Mouse (Mus musculus) neural tube, embryonic 13.5 days (tissue): ENCODE results near the gene Polg. TPM values are rescaled to one million over a fixed set of nuclear protein-coding genes. Genes with fewer than 3 reads are reported as not detected.

ENCODE experiments used
- ATAC-seq: fragments of 200-750 bp; cut with Nextera tagmentation; 2 replicates; pipeline ENCODE4 v1.8.0; 2017; ENCODE audit warnings: low read depth, mild to moderate bottlenecking, moderate TSS enrichment, moderate library complexity
- H3K27ac ChIP-seq: fragments of 300-500 bp; sonication (generic); replicated peaks from 2 replicates; pipeline ENCODE4 v1.5.1; 2015; ENCODE audit warnings: moderate library complexity, mild to moderate bottlenecking, inconsistent platforms
- H3K27me3 ChIP-seq: fragments of 300-500 bp; sonication (generic); 2 replicates; pipeline ENCODE4 v1.6.1; 2015; ENCODE audit warnings: mild to moderate bottlenecking, inconsistent platforms
- H3K36me3 ChIP-seq: fragments of 300-500 bp; sonication (generic); 2 replicates; pipeline ENCODE4 v1.6.1; 2015; ENCODE audit warnings: mild to moderate bottlenecking, inconsistent platforms
- H3K4me1 ChIP-seq: fragments of 300-500 bp; sonication (generic); replicated peaks from 2 replicates; pipeline ENCODE4 v1.6.1; 2015; ENCODE audit warnings: inconsistent platforms
- H3K4me2 ChIP-seq: fragments of 300-500 bp; sonication (generic); 2 replicates; pipeline ENCODE4 v1.6.1; 2015; ENCODE audit warnings: inconsistent platforms, mild to moderate bottlenecking, moderate library complexity
- H3K4me3 ChIP-seq: fragments of 300-500 bp; sonication (generic); 2 replicates; pipeline ENCODE4 v1.5.1; 2015; ENCODE audit warnings: mild to moderate bottlenecking, inconsistent platforms
- H3K9ac ChIP-seq: fragments of 300-500 bp; sonication (generic); 2 replicates; pipeline ENCODE4 v1.6.1; 2015; ENCODE audit warnings: moderate library complexity, mild to moderate bottlenecking, inconsistent platforms
- H3K9me3 ChIP-seq: fragments of 300-500 bp; sonication (generic); 2 replicates; pipeline ENCODE4 v1.6.1; 2016; ENCODE audit warnings: inconsistent platforms
- WGBS: fragments of 180-500 bp; shearing (Covaris S2); methylation state at CpG from one replicate; pipeline ENCODE4 v1.1.7; 2015; 5-methylcytosine and 5-hydroxymethylcytosine counted together
- polyA plus RNA-seq: library from polyadenylated mRNA; unstranded; fragments of >200 nt; fragmentation: Nextera tagmentation; extraction: Ambion mirVana; gene quantifications from 2 replicates; pipeline ENCODE4 v1.2.1, GENCODE M21; 2015

Polg gene
- polyA plus RNA-seq, 1 experiment from 2014 or later: 28.6 TPM

DNA sequence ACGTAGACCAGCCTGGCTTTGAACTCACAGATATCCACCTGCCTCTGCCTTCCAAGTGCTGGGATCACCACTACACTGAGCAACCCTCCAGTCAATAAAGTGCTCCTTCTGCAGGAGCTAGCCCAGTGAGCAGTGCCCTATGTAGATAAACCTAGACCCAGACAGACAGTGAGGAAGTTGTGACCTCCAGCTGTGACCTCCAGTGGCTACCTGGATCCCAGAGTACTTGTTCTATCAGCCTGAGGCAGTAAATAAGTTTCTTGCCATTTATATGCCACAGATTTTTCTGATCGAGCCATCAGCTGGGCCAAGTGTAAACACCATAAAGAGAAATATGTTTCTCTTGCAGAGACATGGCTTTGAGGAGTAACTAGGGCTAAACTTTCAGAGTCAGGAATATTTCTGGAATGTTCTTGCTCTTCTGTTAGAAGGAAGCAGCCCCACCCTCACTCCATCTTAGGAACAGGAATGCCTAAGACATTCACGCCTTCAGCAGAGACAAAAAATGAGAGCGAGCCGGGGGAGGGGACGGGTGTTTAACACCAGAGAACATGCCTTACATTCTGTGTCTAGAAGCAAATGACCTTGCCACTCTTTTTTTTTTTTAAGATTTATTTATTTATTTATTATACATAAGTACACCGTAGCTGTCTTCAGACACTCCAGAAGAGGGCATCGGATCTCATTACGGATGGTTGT lies 7.5 kb upstream of the Polg start:
- WGBS: 88% methylated on average over 9 of the region's 9 CpGs

DNA sequence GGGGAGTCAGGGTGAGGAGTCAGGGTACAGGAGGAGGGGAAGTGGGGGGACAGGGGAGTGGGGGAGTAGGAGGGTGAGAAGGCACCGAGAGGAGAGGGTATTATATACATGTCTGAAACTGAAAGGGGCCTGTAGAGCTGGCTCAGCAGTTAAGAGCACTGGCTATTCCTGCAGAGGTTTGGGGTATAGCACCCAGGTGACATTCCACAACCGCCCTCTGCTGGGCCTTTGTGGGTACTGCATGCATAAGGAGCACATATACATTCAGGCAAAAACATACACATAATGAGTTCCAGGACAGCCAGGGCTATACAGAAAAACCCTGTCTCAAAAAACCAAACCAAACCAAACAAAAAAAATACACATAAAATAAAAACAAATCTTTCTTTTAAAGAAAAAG lies 6.6 kb upstream of the Polg start:
- ATAC-seq: no peak
- Histone ChIP-seq H3K4me3 (no peak overlapping the region), H3K9ac (no peak overlapping the region), H3K27me3 (peaks cover 8% of the 10 kb centered on the region; the same call in 1 of the 2 replicates), H3K36me3 (no peaks in the 10 kb centered on the region), H3K4me2 (no peak overlapping the region), H3K27ac (no peak overlapping the region), H3K4me1 (peaks cover 7% of the 10 kb centered on the region), H3K9me3 (no peaks in the 10 kb centered on the region)
- 56% methylated on average over 2 of the region's 2 CpGs for WGBS

More for the DNA sequence above, 7.5 kb upstream of the Polg start:
- Histone ChIP-seq H3K9me3 (no peaks in the 10 kb centered on the region), H3K9ac (no peak overlapping the region), H3K27me3 (peaks cover 2% of the 10 kb centered on the region; the same call in 1 of the 2 replicates), H3K4me2 (no peak overlapping the region), H3K36me3 (no peaks in the 10 kb centered on the region), H3K27ac (no peak overlapping the region), H3K4me3 (no peak overlapping the region), H3K4me1 (no peaks in the 10 kb centered on the region)
- no peak for ATAC-seq

DNA sequence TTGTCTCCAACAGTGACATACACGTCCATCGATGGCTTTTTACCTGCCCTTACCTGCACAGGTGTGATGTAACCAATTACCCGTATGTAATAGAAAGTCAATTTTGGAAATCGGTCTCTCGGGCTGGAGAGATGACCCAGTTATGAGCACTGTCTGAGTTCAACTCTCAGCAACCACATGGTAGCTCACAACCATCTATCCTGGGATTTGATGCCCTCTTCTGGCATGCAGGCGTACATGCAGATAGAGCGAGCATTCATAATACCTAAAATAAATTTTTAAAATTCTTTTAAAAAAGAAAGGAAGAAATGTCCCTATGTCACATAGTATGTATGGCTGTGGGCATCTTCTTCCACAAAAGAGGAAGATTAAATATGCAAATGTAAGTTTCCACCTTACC lies 5.3 kb upstream of the Polg start:
- Histone ChIP-seq H3K9ac (no peak overlapping the region), H3K4me2 (no peak overlapping the region), H3K4me1 (peaks cover 17% of the 10 kb centered on the region), H3K4me3 (no peak overlapping the region), H3K27ac (no peak overlapping the region), H3K9me3 (no peaks in the 10 kb centered on the region), H3K27me3 (peaks cover 8% of the 10 kb centered on the region; the same call in 1 of the 2 replicates), H3K36me3 (no peaks in the 10 kb centered on the region)
- WGBS: 67% methylated on average over 7 of the region's 7 CpGs
- ATAC-seq: no peak

DNA sequence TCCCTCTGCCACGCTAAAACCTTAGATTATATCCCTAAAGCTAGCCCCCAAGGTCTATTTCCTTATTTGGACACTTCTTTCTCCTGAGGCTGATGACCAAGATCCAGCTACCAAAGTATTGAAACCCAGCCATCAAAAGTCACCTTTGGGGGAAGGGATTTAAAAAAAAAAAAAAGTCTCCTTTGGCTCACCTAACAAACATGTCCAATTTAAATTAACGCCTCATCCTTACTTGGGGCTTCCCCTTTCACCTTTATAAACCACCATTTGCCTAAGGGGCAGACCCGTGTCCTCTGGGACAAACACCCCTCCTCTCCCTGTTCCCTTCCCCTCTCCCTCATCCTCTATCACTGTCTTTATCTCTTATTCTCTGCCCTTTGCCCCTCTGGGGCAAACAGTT lies 4.6 kb upstream of the Polg start:
- 69% methylated on average over 3 of the region's 3 CpGs for WGBS
- Histone ChIP-seq H3K27me3 (peaks cover 8% of the 10 kb centered on the region; the same call in 1 of the 2 replicates), H3K9ac (no peak overlapping the region), H3K27ac (no peak overlapping the region), H3K4me2 (no peak overlapping the region), H3K36me3 (no peaks in the 10 kb centered on the region), H3K9me3 (no peaks in the 10 kb centered on the region), H3K4me3 (no peak overlapping the region), H3K4me1 (peaks cover 17% of the 10 kb centered on the region)
- ATAC-seq: no peak

DNA sequence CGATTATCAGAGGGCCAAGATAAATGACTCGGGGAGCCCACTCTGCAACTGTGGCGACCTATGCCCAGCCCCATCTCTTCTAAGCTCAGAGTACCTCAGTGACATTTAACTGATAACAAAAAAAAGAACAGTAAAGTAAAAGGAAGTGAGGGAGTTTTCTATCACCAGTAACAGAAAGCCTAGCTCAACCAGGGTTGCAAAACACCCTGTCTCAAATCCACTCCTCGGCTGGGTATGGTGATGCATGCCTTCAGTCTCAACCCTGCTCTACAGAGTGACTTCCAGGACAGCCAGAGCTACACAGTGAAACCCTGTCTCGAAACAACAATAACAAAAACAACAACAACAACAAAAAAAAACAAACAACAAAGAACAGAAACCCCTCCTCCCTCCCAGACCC lies 3.6 kb upstream of the Polg start:
- no peaks in the 10 kb centered on the region for H3K9me3 ChIP-seq
- ATAC-seq: no peak
- H3K4me2 ChIP-seq: no peak overlapping the region
- H3K4me3 ChIP-seq: no peak overlapping the region
- H3K4me1 ChIP-seq: peaks cover 25% of the 10 kb centered on the region
- 76% methylated on average over 5 of the region's 5 CpGs for WGBS
- no peak overlapping the region for H3K9ac ChIP-seq
- peaks cover 8% of the 10 kb centered on the region; the same call in 1 of the 2 replicates for H3K27me3 ChIP-seq
- no peaks in the 10 kb centered on the region for H3K36me3 ChIP-seq
- H3K27ac ChIP-seq: no peak overlapping the region

DNA sequence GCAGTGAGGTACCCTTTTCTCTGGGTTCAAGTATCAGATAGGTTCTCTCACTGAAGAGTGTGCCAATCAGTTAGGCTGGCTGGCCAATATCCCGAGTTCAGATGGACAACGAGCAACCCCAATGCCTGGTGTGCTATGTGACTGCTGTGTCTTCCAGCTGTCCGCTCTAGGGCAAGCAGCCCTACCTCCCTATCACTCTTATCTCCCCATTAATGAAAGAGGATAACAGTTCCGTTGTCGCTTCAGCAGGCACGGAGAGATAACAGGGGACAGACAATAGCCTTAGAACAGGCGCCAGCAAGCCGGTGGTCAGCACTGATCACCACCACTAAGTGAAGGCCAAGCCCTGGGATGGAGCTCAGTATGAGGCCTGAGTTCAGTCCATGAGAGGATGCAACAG lies 2.8 kb upstream of the Polg start:
- no peak overlapping the region for H3K4me2 ChIP-seq
- H3K4me1 ChIP-seq: peaks cover 33% of the 10 kb centered on the region
- ATAC-seq: no peak
- H3K27ac ChIP-seq: no peak overlapping the region
- WGBS: 71% methylated on average over 8 of the region's 8 CpGs
- no peak overlapping the region for H3K4me3 ChIP-seq
- no peaks in the 10 kb centered on the region for H3K36me3 ChIP-seq
- H3K9ac ChIP-seq: no peak overlapping the region
- H3K9me3 ChIP-seq: no peaks in the 10 kb centered on the region
- peaks cover 8% of the 10 kb centered on the region; the same call in 1 of the 2 replicates for H3K27me3 ChIP-seq

DNA sequence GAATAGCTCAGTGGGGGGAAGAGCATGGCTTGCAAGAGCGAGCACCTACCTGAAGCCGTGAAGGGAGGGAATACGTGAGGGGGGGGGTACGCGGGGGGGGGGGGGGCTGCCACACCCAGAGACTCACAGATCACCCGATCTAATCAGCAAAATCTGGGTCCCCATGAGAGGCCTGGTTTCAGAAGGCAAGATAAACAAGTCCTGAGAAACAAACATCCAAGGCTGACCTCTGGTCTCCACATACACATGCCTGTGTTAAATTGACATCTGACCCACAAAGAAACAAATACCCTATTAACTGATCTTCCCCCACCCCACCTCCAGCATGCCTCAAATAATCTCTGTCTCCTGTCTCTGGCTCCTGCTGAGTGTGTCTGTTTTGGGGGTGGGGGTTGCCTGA lies 1.8 kb upstream of the Polg start:
- Histone ChIP-seq H3K27ac (no peak overlapping the region), H3K36me3 (peaks cover 7% of the 10 kb centered on the region; the same call in 1 of the 2 replicates), H3K4me3 (peak overlapping the region; percentile 86), H3K4me2 (peak overlapping the region; percentile 93), H3K4me1 (peaks cover 42% of the 10 kb centered on the region), H3K9me3 (no peaks in the 10 kb centered on the region), H3K27me3 (peaks cover 8% of the 10 kb centered on the region; the same call in 1 of the 2 replicates), H3K9ac (0 out of 2 replicates have a peak overlapping the region, but pooled peaks have one; percentile 14)
- 25% methylated on average over 1 of the region's 6 CpGs for WGBS
- ATAC-seq: no peak

DNA sequence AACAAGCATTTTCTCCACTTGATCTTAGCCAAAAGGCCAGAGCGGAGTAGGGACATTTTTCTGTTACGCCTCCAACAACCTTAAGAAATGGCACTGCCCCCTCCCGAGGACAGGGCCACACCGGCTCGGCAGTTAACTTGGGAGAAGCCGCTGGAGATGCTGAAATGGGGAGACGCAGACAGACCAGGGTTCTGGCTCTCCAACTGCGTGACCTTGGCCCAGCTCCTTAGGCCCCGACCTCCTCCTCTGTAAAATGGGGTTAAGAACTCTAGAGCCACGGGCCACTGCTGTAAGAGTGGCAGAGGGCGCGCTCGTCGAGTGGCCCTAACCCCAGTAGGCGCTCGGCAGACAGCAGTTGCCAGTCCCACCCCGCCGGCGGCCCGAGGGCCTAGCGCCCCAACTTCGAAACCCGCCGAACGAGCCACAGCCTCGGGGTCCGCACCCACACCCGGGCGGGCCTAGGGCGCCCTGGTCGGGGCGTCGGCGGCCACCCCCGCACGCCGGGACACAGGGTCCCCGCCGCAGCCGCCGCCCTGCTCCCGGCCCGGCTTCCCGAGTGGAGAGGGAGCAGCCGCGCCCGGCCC lies 609 bp downstream of the Polg start:
- Histone ChIP-seq H3K27ac (peak overlapping the region; percentile 90), H3K27me3 (peaks cover 8% of the 10 kb centered on the region; the same call in 1 of the 2 replicates), H3K4me1 (peaks cover 42% of the 10 kb centered on the region), H3K4me3 (peak overlapping the region; percentile 86), H3K9me3 (no peaks in the 10 kb centered on the region), H3K4me2 (peak overlapping the region; percentile 93), H3K9ac (peak overlapping the region; percentile 86), H3K36me3 (peaks cover 24% of the 10 kb centered on the region)
- peak; percentile 59 for ATAC-seq
- WGBS: under 1% methylated on average over 28 of the region's 47 CpGs

DNA sequence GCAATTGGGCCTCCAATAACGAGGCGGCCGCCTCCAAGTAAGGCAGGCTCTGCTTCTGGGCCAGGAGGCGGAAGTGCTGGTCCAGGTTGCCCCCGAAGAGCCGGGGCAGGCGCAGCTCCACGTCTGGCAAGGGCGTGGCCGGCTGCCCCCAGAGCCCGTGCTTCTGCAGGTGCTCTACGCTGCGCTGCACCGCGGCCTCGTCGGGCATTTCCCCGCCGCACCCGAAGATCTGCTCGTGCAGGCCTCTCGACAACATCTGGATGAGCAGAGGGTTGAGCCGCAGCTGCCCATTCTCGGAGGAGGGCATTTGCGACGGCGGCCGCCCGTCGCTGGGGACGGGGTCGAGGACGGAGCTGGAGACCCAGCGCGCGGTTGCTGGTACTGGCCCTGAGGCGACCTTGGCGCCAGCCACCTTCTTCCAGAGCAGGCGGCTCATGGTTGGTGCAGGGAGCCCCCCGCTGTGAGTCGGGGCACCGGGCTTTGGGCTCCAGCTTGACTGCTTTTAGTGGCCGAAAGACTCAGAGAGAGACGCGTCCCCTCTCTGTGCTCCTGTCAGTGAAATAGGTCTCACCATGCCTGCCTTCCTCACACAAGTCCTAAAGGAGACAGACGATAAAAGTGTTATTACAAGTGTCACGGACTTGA lies 1.3 kb downstream of the Polg start:
- peaks cover 8% of the 10 kb centered on the region; the same call in 1 of the 2 replicates for H3K27me3 ChIP-seq
- peak overlapping the region; percentile 93 for H3K4me2 ChIP-seq
- H3K36me3 ChIP-seq: peaks cover 30% of the 10 kb centered on the region
- peak overlapping the region; percentile 86 for H3K9ac ChIP-seq
- no peaks in the 10 kb centered on the region for H3K9me3 ChIP-seq
- ATAC-seq: no peak
- H3K27ac ChIP-seq: no peak overlapping the region; the same call in 1 of the 2 replicates
- WGBS: 5% methylated on average over 47 of the region's 47 CpGs
- peak overlapping the region; percentile 86 for H3K4me3 ChIP-seq
- peaks cover 42% of the 10 kb centered on the region for H3K4me1 ChIP-seq

DNA sequence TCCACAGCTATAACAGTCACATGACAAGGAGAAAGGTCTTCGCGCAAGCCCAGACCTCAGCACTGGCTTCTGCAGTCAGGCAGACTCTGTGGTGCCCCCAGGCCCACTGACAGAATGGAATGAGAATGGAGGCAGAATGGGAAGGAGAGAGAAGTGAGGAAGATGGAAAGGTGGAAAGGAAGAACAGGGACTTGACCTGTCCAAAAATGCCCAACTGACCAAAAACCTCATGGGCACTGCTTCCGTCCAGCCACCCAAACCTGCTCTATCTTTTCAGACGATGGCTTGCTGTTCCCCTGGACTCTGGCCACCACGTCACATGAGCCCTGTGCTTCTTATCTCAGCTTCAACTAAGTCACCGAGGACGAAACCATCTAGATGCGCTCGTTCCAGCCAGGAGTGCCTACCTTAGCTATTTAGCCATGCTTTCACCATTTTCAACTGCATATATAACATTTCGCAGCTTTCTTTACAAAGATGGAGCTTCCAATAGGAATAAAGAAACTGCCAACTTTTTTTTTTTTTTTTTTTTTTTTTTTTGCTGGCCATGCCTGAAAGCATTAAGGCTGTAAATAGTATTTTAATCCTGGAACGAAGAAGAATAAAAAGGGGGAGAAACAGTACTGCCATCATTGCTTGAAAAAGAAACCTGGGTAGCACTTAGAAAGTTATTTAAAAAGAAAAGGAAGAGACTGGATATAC lies 2.6 kb downstream of the Polg start:
- Histone ChIP-seq H3K9ac (0 out of 2 replicates have a peak overlapping the region, but pooled peaks have one; percentile 17), H3K36me3 (peaks cover 44% of the 10 kb centered on the region), H3K4me3 (peak overlapping the region; percentile 86; the same call in 1 of the 2 replicates), H3K9me3 (no peaks in the 10 kb centered on the region), H3K27me3 (peaks cover 4% of the 10 kb centered on the region; the same call in 1 of the 2 replicates), H3K4me2 (peak overlapping the region; percentile 93; the same call in 1 of the 2 replicates), H3K4me1 (peaks cover 42% of the 10 kb centered on the region), H3K27ac (no peak overlapping the region)
- 94% methylated on average over 11 of the region's 11 CpGs for WGBS
- no peak for ATAC-seq

DNA sequence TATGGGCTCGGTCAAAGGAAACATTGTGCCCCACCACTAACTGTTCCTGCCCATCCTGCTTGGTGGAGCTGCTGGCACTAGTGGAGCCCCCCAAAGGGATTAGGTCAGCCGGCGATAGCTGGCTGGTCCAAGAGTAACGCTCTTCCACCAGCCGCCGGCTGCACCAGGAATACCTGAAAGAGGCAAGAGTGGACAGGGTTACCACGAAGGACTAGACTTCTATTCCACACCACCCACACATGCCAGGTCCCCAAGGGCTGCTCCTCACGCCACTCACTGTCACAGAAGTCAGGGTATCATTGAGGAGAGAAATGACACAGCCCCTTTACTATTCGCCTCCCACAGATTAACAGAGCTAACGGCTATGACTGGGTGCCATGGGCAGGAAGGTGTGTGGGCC lies 4.4 kb downstream of the Polg start:
- Histone ChIP-seq H3K4me3 (no peak overlapping the region), H3K36me3 (peaks cover 62% of the 10 kb centered on the region), H3K9ac (no peak overlapping the region), H3K27ac (no peak overlapping the region), H3K27me3 (no peaks in the 10 kb centered on the region; the same call in 1 of the 2 replicates), H3K4me2 (no peak overlapping the region), H3K9me3 (no peaks in the 10 kb centered on the region), H3K4me1 (peaks cover 25% of the 10 kb centered on the region)
- ATAC-seq: no peak
- 93% methylated on average over 10 of the region's 10 CpGs for whole genome bisulfite sequencing
